Mouse (Mus musculus) retina, postnatal 1 day (tissue): ENCODE results near the gene Cbl.

Experiments
- DNase-seq: peaks from one replicate; pipeline ENCODE4 v3.0.0-alpha.2; 2012

Cbl gene

DNA sequence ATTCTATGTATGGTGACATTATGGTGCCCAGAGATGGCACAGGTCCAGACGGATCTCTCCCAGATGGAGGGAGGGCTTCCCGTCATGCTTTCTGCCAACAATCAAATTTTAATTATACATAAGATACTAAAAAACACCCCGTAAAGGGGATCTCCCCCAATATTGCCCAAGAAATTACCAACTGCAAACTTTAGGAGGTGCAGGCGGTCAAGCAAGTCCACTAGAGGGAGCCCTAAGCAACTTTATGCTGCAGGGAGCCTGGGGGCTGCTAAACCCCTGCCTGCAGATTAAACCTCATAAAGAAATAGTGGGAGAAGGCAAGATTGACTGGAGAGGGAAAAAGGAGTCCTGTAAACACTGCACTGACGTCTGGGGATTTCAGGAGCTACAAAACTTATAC is 5.6 kb upstream of the Cbl start:
- peak; percentile 79 for DNase-seq

DNA sequence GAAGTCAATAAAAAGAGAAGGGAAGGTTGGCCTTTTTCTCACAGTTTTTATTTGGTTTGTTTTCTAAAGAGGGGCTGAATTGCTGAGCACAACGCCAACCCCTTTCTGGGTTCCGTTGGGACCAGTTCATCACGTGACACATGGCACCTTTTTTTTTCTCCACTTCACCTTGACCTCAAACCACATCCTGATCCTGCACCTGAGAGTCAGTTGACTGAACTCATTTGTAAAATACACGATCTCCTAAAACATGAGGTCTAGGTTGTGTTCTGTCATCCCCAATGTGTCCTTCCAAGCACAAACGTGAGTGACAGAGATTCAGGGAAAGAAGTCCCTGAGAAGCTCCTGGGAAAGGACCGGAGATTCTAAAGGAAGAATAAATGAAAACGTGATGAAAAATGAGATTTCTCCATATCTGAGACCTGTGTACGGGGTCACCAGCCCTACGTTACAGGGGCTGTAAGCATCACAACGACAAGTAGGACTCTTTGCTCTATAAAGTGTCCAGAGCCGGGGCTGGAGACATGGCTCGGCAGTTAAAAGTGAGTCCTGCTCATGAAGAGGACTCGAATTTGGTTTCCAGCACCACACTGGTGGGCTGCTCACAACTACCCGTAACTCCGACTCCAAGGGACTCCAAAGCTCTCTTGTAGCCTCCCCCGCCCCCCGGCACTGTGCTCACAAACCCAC is 4.8 kb upstream of the Cbl start:
- DNase-seq = no peak

GRCm38 (mm10) chr9:44237128-44237527 is 3.3 kb upstream of the Cbl start:
- no peak for DNase-seq

DNA sequence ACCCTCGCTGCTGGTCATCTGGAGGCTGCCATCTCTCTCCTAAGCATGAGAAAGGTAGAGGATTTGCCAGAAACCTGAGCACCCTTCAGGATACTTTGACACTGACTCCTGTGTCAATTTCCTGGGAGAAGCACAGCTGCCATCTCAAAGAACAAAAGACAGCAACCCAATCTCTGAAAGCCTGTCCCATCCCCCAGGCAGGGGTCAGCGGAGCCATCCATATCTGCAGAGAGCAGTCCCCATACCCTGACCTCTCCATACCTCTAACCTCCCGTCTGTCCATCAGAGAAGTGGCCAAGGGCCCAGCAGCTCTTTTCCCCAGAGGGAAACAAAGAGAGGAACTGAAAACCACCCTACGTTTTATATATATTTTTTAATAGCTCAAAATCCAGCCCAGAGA is 2.8 kb upstream of the Cbl start:
- no peak for DNase-seq

DNA sequence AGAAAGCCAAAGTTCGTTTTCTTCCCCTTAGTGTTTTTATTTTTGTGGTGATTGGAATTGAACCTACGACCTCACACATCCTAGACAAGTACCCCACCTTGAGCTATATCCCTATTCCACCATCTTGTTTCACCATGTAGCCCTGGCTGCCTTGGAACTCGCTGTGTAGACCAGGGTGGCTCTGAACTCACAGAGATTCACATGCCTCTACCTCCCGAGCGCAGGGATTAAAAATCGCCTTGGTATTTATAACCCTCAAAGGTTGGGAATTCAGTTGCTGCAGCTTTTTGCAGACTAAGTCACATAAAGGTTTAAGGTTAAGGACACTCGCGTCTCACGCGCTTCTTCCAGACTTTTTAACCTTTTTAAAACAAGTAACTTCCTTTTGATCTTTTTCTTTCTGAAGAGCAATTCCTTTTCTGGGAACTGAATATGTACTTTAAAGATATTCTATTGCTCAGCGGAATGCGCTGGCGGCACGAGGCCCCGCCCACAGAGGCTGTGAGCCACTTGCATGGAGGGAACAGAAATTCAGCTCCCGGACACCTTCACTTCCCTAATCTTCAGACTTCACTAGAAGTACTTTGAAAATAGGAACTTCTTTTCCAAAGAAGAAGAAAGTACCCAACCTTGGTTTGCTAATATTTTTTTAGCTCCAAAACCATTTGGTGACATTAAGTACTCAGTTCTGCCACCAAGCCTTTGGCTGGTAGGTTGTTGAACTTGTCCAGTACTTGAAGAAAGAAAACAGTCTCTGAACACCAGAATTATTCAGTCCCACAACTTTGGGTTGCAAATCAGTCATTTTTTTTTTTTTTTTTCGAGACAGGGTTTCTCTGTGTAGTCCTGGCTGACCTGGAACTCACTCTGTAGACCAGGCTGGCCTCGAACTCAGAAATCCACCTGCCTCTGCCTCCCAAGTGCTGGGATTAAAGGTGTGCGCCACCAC is 904 bp upstream of the Cbl start:
- no peak for DNase-seq

DNA sequence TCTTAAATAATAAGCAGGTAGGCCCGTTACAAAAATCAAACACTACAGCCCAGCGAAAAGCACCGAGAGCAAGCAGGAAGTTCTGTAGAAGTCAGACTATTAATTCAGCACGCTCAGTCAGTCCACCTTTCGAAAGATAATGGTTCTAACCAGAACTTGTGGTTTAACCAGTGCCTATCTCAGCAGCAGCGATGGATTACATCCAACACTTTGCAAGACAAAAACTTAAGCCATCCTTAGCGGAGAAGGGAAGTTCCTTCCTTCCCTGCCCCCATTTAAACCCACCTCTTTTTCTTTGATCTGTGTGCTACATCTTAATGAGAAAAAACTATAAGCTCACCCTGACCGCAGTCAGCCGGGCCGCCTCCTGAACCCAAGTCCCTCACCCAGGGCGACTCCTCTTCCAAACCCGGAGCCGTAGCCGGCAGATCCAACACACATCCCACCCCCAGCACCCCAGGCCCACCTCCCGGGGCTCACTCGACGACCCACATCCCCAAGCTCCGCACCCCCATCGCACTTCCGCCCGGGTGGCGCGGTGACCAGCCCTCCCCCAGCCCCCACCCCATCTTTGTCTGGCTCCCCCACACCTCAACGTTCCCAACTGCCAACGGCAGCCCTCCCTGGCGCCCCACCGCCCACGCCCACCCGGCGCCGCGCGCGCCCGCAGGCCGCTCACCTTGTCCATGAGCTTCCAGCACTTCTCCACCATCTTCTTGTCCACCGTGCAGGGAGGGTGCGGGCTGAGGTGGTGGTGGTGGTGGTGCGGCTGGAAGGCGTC is 638 bp downstream of the Cbl start:
- no peak for DNase-seq

GRCm38 (mm10) chr9:44231609-44232008 is 2.2 kb downstream of the Cbl start:
- DNase-seq = no peak

GRCm38 (mm10) chr9:44225993-44226392 is 7.9 kb downstream of the Cbl start:
- no peak for DNase-seq

DNA sequence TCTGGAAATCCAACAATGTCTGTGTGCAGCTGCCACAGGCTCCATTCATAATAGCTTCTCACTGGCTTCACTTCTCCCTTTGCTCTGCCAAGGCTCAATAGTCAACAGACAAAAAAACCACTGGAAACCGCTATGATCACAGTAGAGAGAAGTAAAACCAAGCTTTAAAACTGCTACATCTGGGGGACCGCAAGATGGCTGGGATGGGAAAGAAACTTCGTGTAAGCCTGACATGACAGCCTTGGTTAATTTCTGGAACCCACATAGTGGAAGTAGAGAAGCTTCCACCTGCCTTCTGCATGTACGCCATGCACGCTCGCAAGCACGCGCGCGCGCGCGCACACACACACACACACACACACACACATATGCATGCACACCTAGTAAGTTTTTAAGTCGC is 20.3 kb downstream of the Cbl start:
- DNase-seq = no peak

GRCm38 (mm10) chr9:44212406-44212805 is 21.4 kb downstream of the Cbl start:
- no peak for DNase-seq

GRCm38 (mm10) chr9:44209416-44209815 is 24.4 kb downstream of the Cbl start:
- DNase-seq = no peak

GRCm38 (mm10) chr9:44207840-44208239 is 26.0 kb downstream of the Cbl start:
- DNase-seq = no peak

DNA sequence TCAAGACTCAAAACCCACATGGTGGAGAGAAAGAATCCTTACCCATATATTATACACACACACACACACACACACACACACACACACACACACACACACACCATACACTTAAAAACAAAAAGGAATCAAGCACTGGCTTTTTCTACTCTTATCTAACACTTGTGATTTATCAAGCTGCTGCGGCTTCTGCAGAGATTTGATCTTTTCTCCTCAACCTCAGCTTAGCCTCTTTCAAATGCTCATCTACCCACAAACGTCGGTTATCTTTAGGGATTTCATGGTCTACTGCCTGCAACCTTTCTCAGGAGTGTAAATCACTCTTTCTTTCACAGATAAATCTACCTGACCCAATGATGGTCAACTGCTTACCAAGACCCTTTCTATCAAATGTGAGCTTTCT is 33.4 kb downstream of the Cbl start:
- no peak for DNase-seq

- no peak for DNase-seq
Measured at GRCm38 (mm10) chr9:44199580-44199979, 34.3 kb downstream of the Cbl start.

DNA sequence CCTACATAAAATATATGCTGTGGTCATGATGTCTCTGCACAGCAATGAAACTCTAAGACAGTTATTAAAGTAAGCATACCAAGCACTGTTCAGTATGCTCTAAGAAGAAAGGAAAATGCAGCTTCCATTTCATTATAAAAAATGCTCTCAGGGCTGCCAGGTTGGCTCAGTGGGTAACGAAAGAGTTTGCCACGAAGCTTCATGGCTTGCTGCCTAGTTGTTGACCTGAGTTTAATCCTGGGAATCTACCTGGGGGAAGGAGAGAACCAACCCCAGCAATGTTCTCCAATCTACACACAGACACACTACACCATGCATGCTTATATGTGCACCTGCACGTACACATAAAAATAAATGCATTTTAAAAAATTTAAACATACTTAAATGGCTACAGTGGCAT is 34.7 kb downstream of the Cbl start:
- DNase-seq = no peak

DNA sequence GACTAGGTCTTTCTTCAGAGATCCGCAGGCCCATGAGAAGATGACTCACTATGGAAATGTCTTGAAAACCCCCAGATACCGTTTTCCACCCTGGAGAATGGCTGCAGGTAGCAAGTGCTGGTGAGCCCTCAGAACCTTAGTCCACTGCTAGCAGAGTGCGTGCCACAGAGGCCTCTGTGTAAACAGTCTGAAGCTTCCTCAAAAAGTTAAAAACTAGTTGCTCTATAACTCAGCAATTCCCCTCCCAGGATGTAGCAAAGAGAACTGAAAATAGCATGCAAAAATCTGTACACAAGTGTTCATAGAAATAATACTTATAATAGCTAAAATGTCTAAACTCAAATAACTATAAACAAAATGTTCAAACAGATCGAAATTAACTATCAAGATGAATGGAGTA is 37.5 kb downstream of the Cbl start:
- DNase-seq = no peak

DNA sequence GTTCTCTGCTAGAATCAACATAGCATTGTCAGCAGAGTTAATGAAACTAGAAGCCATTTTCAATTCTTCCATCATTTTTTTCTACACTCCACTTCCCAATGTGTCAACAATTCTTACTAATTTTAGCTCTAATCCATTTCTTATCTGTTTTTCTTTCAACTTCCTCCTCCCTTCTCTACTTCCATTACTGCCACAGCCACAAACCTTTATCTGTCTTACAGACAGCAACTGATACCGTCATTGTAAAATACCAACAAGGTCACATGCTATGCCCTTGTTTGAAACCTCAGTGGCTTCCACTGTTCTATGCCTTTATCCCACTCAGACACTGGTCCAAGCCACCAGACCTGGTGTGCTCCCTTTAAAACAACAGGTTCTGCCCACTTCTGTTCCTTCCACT is 39.8 kb downstream of the Cbl start:
- no peak for DNase-seq

DNA sequence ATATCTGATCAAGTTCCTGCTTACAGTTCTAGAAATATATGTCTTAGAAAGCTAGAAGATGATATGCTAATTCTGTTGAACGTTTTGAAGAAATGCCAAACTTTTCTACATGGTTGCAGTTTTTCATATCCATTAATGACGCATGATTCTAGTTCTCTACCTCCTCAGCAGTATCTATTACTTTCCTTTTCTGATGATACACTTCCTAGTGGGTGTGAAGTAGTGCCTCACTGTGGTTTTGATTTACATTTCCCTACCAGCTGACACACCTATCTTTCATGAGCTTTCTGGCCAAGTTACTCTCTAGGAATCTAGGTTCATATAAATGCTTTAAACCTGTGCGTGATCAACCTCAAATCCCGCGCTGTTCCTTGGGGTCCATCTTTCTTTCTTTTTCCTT is 41.1 kb downstream of the Cbl start:
- no peak for DNase-seq

DNA sequence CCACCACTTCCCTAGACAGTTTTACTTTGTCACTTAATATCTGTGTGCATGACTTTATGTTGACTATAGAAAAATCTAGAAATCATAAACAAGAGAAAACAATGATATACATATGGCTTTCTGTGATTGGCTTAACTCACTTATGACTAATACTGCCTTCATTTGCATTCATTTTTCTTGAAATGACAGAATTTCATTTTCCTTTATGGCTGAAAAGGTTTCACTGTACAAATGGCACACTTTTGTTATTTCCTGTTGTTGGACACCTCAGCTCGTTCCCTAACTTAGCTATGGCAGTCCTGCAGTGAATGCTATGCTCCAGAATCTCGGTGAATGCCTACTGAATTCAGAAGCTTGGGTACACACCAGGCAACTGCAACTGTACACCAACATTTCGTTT is 41.5 kb downstream of the Cbl start:
- no peak for DNase-seq

DNA sequence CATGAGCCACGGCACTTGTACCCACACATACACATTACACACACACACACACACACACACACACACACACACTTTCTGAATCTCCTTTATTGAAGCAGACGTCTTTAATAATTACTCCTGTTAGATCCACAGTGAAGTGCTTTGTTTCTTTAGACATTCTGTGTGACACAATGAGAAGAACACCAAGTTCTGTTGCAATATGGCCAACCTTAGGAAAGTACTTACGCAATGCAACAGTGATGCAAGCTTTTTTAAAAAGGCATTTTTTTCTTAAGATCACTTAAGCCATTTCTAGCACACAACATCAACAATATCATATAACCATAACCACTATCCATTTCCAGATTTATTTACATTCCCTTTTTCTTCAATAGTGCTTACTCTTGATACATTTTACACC is 42.7 kb downstream of the Cbl start:
- no peak for DNase-seq

DNA sequence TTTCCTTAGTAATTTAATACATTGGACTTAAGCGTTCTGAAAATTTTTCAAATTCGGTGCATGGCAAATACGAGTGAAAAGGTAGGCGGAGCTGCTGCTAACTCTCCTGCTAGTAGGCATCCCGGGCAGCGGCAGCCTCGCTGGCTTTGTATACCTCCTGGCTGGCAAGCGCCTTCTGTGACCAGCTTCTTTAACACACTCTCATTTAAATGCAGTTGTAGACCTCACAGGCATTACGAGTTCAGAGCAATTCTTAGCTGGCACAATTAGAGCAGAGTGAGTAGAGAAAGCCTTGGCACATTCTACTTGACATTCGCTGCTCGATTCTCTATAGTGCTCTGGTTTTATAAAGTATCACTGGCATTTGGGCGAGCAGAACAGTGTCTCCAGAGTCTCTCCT is 45.6 kb downstream of the Cbl start:
- no peak for DNase-seq

DNA sequence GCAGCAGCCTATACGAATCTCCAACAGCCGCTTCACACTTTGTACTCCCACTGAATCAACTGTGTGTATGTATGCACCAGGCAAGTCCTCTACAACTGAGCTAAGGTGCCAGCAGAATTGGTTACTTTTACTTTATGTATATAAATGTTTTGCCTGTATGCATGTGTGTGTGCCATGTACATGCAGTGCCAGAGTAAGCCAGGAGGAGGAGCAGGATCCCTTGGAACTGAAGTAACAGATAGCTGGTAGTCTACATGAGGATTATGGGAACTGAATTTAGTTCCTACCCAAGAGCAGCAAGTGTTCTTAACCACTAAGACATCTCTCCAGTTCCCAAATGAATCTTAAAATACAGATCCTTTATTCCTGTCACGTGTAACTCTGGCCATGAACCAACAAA is 51.6 kb downstream of the Cbl start:
- peak; percentile 18 for DNase-seq

GRCm38 (mm10) chr9:44181537-44181936 is 52.3 kb downstream of the Cbl start:
- DNase-seq = no peak

- no peak for DNase-seq
Measured at GRCm38 (mm10) chr9:44178811-44179210, 55.0 kb downstream of the Cbl start.
